In genomic region chr15:31536051-31536737, GRCm38 (mm10) we compare ENCODE assay signal across 8 mouse cellular contexts. TPM values are rescaled to one million over a fixed set of nuclear protein-coding genes. Genes with fewer than 3 reads are reported as not detected.
DNase-seq lines count a peak whose midpoint lies in the region; ATAC-seq lines count a peak whose summit lies in the region.

No protein-coding gene starts in this region.

- H3K36me3 ChIP-seq in megakaryocyte, embryonic 14.5 days (replicated peaks; ENCODE audit: low read length), result peaks cover 4% of the 10 kb centered on the region
- no peaks in the 10 kb centered on the region for H3K36me3 ChIP-seq in neural tube, embryonic 15.5 days

- 4% methylated on average over 7 of the region's 7 CpGs for WGBS in neural tube, embryonic 15.5 days

- peaks cover 98% of the 10 kb centered on the region for H3K4me1 ChIP-seq in megakaryocyte, embryonic 14.5 days
- peaks cover 26% of the 10 kb centered on the region for H3K4me1 ChIP-seq in neural tube, embryonic 15.5 days

- peak; percentile 61 to 83 for DNase-seq in left cerebral cortex, adult 9 months (ENCODE audit: low spot score in 2 of 2)
- no peak for DNase-seq in spleen, adult 12 weeks (ENCODE audit: low spot score)
- no peak for DNase-seq in lung, postnatal 25 days (ENCODE audit: low spot score)

- peak overlapping the region; percentile 62 for H3K27ac ChIP-seq in neural tube, embryonic 15.5 days (replicated peaks)

- 0 out of 2 replicates have a peak, but pooled peaks cover 4% of the 10 kb centered on the region for H3K9me3 ChIP-seq in megakaryocyte, embryonic 14.5 days
- H3K9me3 ChIP-seq in neural tube, embryonic 15.5 days (replicated peaks), result no peaks in the 10 kb centered on the region

- peak overlapping the region; percentile 75 for H3K4me3 ChIP-seq in megakaryocyte, embryonic 14.5 days (replicated peaks)
- H3K4me3 ChIP-seq in neural tube, embryonic 15.5 days (replicated peaks), result no peak overlapping the region

- no peak for ATAC-seq in megakaryocyte, adult 5-6 weeks (ENCODE audit: poor library complexity, severe bottlenecking)
- peak; percentile 87 for ATAC-seq in frontal cortex, adult (ENCODE audit: low TSS enrichment)
- ATAC-seq in neural tube, embryonic 15.5 days (ENCODE audit: low FRiP score), result peak; percentile 51
- no peak for ATAC-seq in erythroblast, adult 5-6 weeks (replicated peaks; ENCODE audit: low FRiP score, poor library complexity, severe bottlenecking)

- no peaks in the 10 kb centered on the region for H3K27me3 ChIP-seq in megakaryocyte, embryonic 14.5 days (replicated peaks)
- H3K27me3 ChIP-seq in neural tube, embryonic 15.5 days (replicated peaks), result no peaks in the 10 kb centered on the region

- peak overlapping the region; percentile 9; the same call in 1 of the 2 replicates for H3K4me2 ChIP-seq in neural tube, embryonic 15.5 days

- no peak overlapping the region for H3K9ac ChIP-seq in neural tube, embryonic 15.5 days (replicated peaks)

RNA-seq across cellular contexts. Expression of gene March6, which starts 5.3 kb away (rescaled TPM):
- 18.8 and 34.5 TPM in 2 replicates for polyA plus RNA-seq in megakaryocyte, embryonic 14.5 days (2012; ENCODE audit: insufficient read depth, low replicate concordance)
- total RNA-seq in megakaryocyte, adult 5-6 weeks (2015), result 35.7 and 38.4 TPM in 2 replicates
- 31.1 and 34.2 TPM in 2 replicates for total RNA-seq in megakaryocyte, adult 5-6 weeks (2017)
- 57.8 and 63.2 TPM in 2 replicates for polyA plus RNA-seq in neural tube, embryonic 15.5 days (2015; fragmentation: Nextera tagmentation; extraction: Ambion mirVana)
- 32.1 and 35.5 TPM in 2 replicates for total RNA-seq in erythroblast, adult 5-6 weeks (2015; ENCODE audit: low replicate concordance)
- 54.5 and 59.6 TPM in 2 replicates for total RNA-seq in erythroblast, adult 5-6 weeks (2017; ENCODE audit: low replicate concordance)

RNA-seq across cellular contexts. Expression of gene Cmbl, which starts 29.0 kb away (rescaled TPM):
- not detected in 2 replicates for polyA plus RNA-seq in megakaryocyte, embryonic 14.5 days (2012; ENCODE audit: insufficient read depth, low replicate concordance)
- 0.46 TPM in 1 of 2 replicates, not detected in the other for total RNA-seq in megakaryocyte, adult 5-6 weeks (2015)
- total RNA-seq in megakaryocyte, adult 5-6 weeks (2017), result 0.48 TPM in 1 of 2 replicates, not detected in the other
- 6.9 and 7.7 TPM in 2 replicates for polyA plus RNA-seq in neural tube, embryonic 15.5 days (2015; fragmentation: Nextera tagmentation; extraction: Ambion mirVana)
- total RNA-seq in erythroblast, adult 5-6 weeks (2015; ENCODE audit: low replicate concordance), result 2.3 TPM in 1 of 2 replicates, not detected in the other
- total RNA-seq in erythroblast, adult 5-6 weeks (2017; ENCODE audit: low replicate concordance), result 3.5 and 6.5 TPM in 2 replicates

Comparison
In these comparisons a context has a peak if more than half of its experiments do, and no peak if none do; other contexts are left out.
1. ATAC-seq: peak in frontal cortex, adult (single experiment) and neural tube, embryonic 15.5 days (single experiment); none in megakaryocyte, adult 5-6 weeks (single experiment) and erythroblast, adult 5-6 weeks (single experiment).
2. DNase-seq: peak in left cerebral cortex, adult 9 months (2 of 2); none in spleen, adult 12 weeks (single experiment) and lung, postnatal 25 days (single experiment).